Mouse (Mus musculus) thymus, adult 2 months (tissue): ENCODE measurements around the gene Patl2. TPM values are rescaled to one million over a fixed set of nuclear protein-coding genes. Genes with fewer than 3 reads are reported as not detected.
"Not testable (repeated sequence)": the region's sequence is repeated elsewhere in the genome, so short reads cannot be mapped to it uniquely, and the experiment has no call there.

Source experiments
- DNase-seq: peaks from one replicate; pipeline ENCODE4 v3.0.0; 2021
- H3K27ac ChIP-seq: fragments of 200-500 bp; 2 replicates; pipeline ENCODE4 v1.5.1; 2012; ENCODE audit warnings: low read length, control low read depth; ENCODE audit not compliant: control insufficient read depth, insufficient read depth
- H3K27me3 ChIP-seq: fragments of 200-500 bp; 2 replicates; pipeline ENCODE4 v1.6.1; 2012; ENCODE audit warnings: mild to moderate bottlenecking, low read length, moderate library complexity, mixed read lengths; ENCODE audit not compliant: control insufficient read depth, insufficient read depth
- H3K36me3 ChIP-seq: fragments of 200-500 bp; 2 replicates; pipeline ENCODE4 v1.6.1; 2012; ENCODE audit warnings: mild to moderate bottlenecking, low read length, moderate library complexity; ENCODE audit not compliant: control insufficient read depth, insufficient read depth
- H3K4me1 ChIP-seq: fragments of 200-500 bp; replicated peaks from 2 replicates; pipeline ENCODE4 v1.6.1; 2012; ENCODE audit warnings: low read length; ENCODE audit not compliant: control insufficient read depth, insufficient read depth
- H3K4me3 ChIP-seq: fragments of 200-500 bp; 2 replicates; pipeline ENCODE4 v1.5.1; 2012; ENCODE audit warnings: mild to moderate bottlenecking, low read length, control low read depth, moderate library complexity; ENCODE audit not compliant: control insufficient read depth, insufficient read depth
- CTCF ChIP-seq: fragments of 200-500 bp; IDR thresholded peaks from 2 replicates; pipeline ENCODE4 v1.5.1; 2012; ENCODE audit warnings: mild to moderate bottlenecking, control low read depth, low read length, moderate library complexity, borderline replicate concordance; ENCODE audit not compliant: control insufficient read depth, poor library complexity, insufficient read depth; ENCODE audit errors: extremely low read depth
- POLR2A ChIP-seq: fragments of 200-500 bp; IDR thresholded peaks from 2 replicates; pipeline ENCODE4 v1.6.1; 2012; ENCODE audit warnings: mild to moderate bottlenecking, low read length, control low read depth, moderate library complexity; ENCODE audit not compliant: control insufficient read depth, poor library complexity, insufficient read depth; ENCODE audit errors: extremely low read depth
- WGBS: fragments of 180-500 bp; shearing (Covaris S2); methylation state at CpG from one replicate; pipeline ENCODE4 v1.1.7; 2018; 5-methylcytosine and 5-hydroxymethylcytosine counted together
- polyA plus RNA-seq: library from polyadenylated mRNA; depleted of rRNA; stranded (reverse); fragments of >200 nt; gene quantifications from 2 replicates; pipeline ENCODE4 v1.2.3, GENCODE M21; 2012

Gene Patl2
- polyA plus RNA-seq, 1 experiment: 0.92 TPM

- no peak for DNase-seq
- no peak for TF ChIP-seq POLR2A
- TF ChIP-seq CTCF: no peak
- H3K4me1 ChIP-seq: peaks cover 8% of the 10 kb centered on the region
- H3K36me3 ChIP-seq: no peaks in the 10 kb centered on the region
- no peaks in the 10 kb centered on the region for H3K27me3 ChIP-seq
- H3K4me3 ChIP-seq: no peak overlapping the region
- no peak overlapping the region for H3K27ac ChIP-seq
- WGBS: 93% methylated on average over 6 of the region's 6 CpGs
Measured at GRCm38 (mm10) chr2:122230395-122230794, 44.4 kb upstream of the Patl2 start.

DNA sequence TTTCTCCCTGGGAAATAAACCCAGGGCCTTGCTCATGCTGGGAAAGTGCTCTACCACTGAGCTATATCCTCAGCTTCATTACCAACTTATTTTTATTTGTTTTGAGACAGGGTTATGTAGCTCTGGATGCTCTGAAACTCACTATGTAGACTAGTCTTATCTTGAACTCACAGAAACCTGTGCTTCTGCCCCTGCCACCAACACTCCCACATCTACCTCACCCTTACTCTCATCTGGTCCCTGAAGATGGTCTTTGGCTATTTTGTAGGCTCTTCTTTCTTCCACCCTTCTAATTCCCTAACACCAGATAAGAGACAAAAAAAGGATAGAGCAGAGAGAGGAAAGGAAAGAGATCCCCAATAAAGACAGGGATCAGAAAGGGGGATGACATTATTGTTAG lies 37.7 kb upstream of the Patl2 start:
- Histone ChIP-seq H3K27me3 (no peaks in the 10 kb centered on the region), H3K27ac (no peak overlapping the region), H3K4me1 (no peaks in the 10 kb centered on the region), H3K36me3 (no peaks in the 10 kb centered on the region), H3K4me3 (no peak overlapping the region)
- DNase-seq: no peak
- no peak for TF ChIP-seq POLR2A
- no peak for TF ChIP-seq CTCF

- 88% methylated on average over 5 of the region's 5 CpGs for WGBS
- H3K36me3 ChIP-seq: no peaks in the 10 kb centered on the region
- no peak overlapping the region for H3K4me3 ChIP-seq
- no peaks in the 10 kb centered on the region for H3K4me1 ChIP-seq
- H3K27me3 ChIP-seq: no peaks in the 10 kb centered on the region
- DNase-seq: no peak
- no peak overlapping the region for H3K27ac ChIP-seq
- TF ChIP-seq POLR2A (no peak), CTCF (no peak)
Measured at GRCm38 (mm10) chr2:122222272-122222671, 36.3 kb upstream of the Patl2 start.

DNA sequence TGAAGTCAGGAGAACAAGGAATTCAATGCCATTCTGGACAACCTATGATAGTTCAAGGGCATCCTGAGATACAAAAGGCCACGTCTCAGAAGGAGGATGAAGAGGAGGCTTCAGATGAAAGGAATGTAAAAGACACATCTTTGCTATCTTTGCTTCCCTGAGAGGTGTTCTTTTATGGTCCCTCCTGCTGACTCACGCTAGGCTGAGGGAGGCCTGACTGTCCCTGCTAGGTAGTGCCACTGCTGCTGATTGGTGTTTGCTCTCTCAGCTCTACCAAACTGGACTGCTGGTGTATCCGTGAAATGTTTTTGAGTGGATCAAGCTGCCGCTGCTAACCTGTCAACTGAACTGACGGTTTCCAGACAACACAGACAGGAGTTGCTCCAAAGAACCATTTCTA lies 35.8 kb upstream of the Patl2 start:
- no peak for TF ChIP-seq CTCF
- TF ChIP-seq POLR2A: no peak
- Histone ChIP-seq H3K4me1 (no peaks in the 10 kb centered on the region), H3K36me3 (no peaks in the 10 kb centered on the region), H3K27ac (no peak overlapping the region), H3K4me3 (no peak overlapping the region), H3K27me3 (no peaks in the 10 kb centered on the region)
- 84% methylated on average over 5 of the region's 5 CpGs for WGBS
- DNase-seq: no peak

DNA sequence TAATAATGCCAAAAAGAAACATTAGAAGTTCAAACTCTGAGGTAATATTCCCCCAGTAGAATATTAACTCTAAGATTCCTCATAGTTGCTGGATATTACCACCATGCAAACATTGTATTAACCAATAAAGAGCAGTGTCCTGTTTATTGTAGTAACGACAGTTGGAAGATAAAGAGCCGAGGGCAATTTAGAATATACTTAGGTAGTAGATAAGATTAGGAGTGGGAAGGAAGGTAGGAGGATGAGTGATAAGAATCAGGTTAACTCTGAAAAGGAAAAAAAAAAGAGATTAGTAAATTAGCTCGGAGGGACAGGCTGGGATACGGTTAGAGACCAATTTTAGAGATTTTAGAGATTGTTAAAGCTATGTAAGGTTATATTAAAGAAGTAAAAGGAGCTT lies 35.4 kb upstream of the Patl2 start:
- no peaks in the 10 kb centered on the region for H3K27me3 ChIP-seq
- no peak for DNase-seq
- 86% methylated on average over 4 of the region's 4 CpGs for WGBS
- TF ChIP-seq CTCF: no peak
- no peak for TF ChIP-seq POLR2A
- no peaks in the 10 kb centered on the region for H3K4me1 ChIP-seq
- no peak overlapping the region for H3K4me3 ChIP-seq
- no peak overlapping the region for H3K27ac ChIP-seq
- no peaks in the 10 kb centered on the region for H3K36me3 ChIP-seq

DNA sequence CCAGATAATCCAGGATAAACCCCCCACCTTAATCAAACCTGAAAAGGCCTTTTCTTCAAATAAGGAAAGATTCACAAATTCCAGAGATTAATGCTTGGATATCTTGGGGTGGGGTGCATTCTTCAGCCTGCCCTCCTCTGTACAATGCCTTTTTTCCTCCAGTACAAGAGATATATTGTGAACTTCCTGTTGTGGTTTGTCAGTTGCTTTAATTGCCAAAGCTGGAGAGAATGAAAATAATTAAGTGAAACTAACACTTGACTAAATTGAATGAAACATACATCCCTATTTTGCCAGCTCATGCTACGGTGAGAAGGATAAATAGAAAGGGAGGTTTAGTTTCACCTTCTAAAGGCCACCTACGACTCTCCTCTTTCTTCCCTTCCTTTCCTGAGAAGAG lies 32.2 kb upstream of the Patl2 start:
- Histone ChIP-seq H3K27ac (no peak overlapping the region), H3K4me3 (no peak overlapping the region), H3K36me3 (no peaks in the 10 kb centered on the region), H3K27me3 (no peaks in the 10 kb centered on the region), H3K4me1 (no peaks in the 10 kb centered on the region)
- DNase-seq: no peak
- TF ChIP-seq POLR2A (no peak), CTCF (no peak)
- WGBS: 7% methylated on average over 2 of the region's 2 CpGs

- H3K36me3 ChIP-seq, DNase-seq, H3K27ac ChIP-seq, H3K4me1 ChIP-seq, H3K27me3 ChIP-seq, H3K4me3 ChIP-seq: not testable (repeated sequence)
- WGBS: over 99% methylated on average over 4 of the region's 4 CpGs
Measured at GRCm38 (mm10) chr2:122217075-122217474, 31.1 kb upstream of the Patl2 start.
